Mouse (Mus musculus): ENCODE data around the gene Amph.
A peak's percentile ranks its signal among the peaks of the same experiment; 100 is the strongest.

Amph gene

GRCm38 (mm10) chr13:19139771-19140170 lies 191.8 kb downstream of the Amph start:
- DNase-seq (ENCODE audit: low read depth) = no peak

GRCm38 (mm10) chr13:19143766-19144165 lies 195.8 kb downstream of the Amph start:
- DNase-seq (ENCODE audit: low read depth) = no peak

- DNase-seq (ENCODE audit: low read depth) = no peak
Measured at GRCm38 (mm10) chr13:19147468-19147867, 199.5 kb downstream of the Amph start.

- no peak for DNase-seq (ENCODE audit: low read depth)
Measured at GRCm38 (mm10) chr13:19149574-19149973, 201.6 kb downstream of the Amph start.

- DNase-seq (ENCODE audit: low read depth) = no peak
Measured at GRCm38 (mm10) chr13:19150438-19151301, 202.7 kb downstream of the Amph start.

GRCm38 (mm10) chr13:19152126-19152525 lies 204.1 kb downstream of the Amph start:
- peak; percentile 10 for DNase-seq (ENCODE audit: low read depth)

GRCm38 (mm10) chr13:19158484-19158883 lies 210.5 kb downstream of the Amph start:
- peak; percentile 52 for DNase-seq (ENCODE audit: low read depth)

- no peak for DNase-seq (ENCODE audit: low read depth)
Measured at GRCm38 (mm10) chr13:19160616-19161015, 212.6 kb downstream of the Amph start.

GRCm38 (mm10) chr13:19161111-19161510 lies 213.1 kb downstream of the Amph start:
- no peak for DNase-seq (ENCODE audit: low read depth)

GRCm38 (mm10) chr13:19162120-19162519 lies 214.1 kb downstream of the Amph start:
- peak; percentile 68 for DNase-seq (ENCODE audit: low read depth)

- DNase-seq (ENCODE audit: low read depth) = peak; percentile 87
Measured at GRCm38 (mm10) chr13:19177662-19178259, 229.8 kb downstream of the Amph start.

- peak; percentile 68 for DNase-seq (ENCODE audit: low read depth)
Measured at GRCm38 (mm10) chr13:19178351-19178750, 230.3 kb downstream of the Amph start.

- peak; percentile 88 for DNase-seq (ENCODE audit: low read depth)
Measured at GRCm38 (mm10) chr13:19182259-19182658, 234.3 kb downstream of the Amph start.

- peak; percentile 58 for DNase-seq (ENCODE audit: low read depth)
Measured at GRCm38 (mm10) chr13:19190052-19190451, 242.0 kb downstream of the Amph start.

- DNase-seq (ENCODE audit: low read depth) = no peak
Measured at GRCm38 (mm10) chr13:19194803-19195202, 246.8 kb downstream of the Amph start.

GRCm38 (mm10) chr13:19195456-19195855 lies 247.5 kb downstream of the Amph start:
- peak; percentile 48 for DNase-seq (ENCODE audit: low read depth)

Measured in 416B (cell line).